ENCODE assay signal across 15 mouse cellular contexts in genomic region chr9:78121358-78121757, GRCm38 (mm10). TPM values are rescaled to one million over a fixed set of nuclear protein-coding genes. Genes with fewer than 3 reads are reported as not detected.
DNase-seq lines count a peak whose midpoint lies in the region; ATAC-seq and TF ChIP-seq lines count a peak whose summit lies in the region.
"Had no signal": no experiment of that assay in that cellular context is flagged by ENCODE, and none has a peak within 500 bp of the region (broad histone marks: within the 10 kb centered on the region; RNA-seq: fewer than 3 reads in every experiment).

No protein-coding gene starts in this region.

- H3K4me1 ChIP-seq in kidney, adult 2 months (ENCODE audit: control insufficient read depth, insufficient read depth, low read length), result peaks cover 5% of the 10 kb centered on the region
- H3K4me1 ChIP-seq in kidney, embryonic 15.5 days, result peaks cover 8% of the 10 kb centered on the region; the same call in 1 of the 2 replicates
- peaks cover 3 to 5% of the 10 kb centered on the region in 2 experiments; a peak in 3 of 4 replicates for H3K4me1 ChIP-seq in ES-E14 (ENCODE audit: control insufficient read depth in 2 of 2, insufficient read depth in 2 of 2, low read length in 2 of 2, poor library complexity in 1 of 2)
- peaks cover 13 to 39% of the 10 kb centered on the region in 2 experiments for H3K4me1 ChIP-seq in heart, embryonic 14.5 days (ENCODE audit: control insufficient read depth in 2 of 2, insufficient read depth in 2 of 2, low read length in 2 of 2)
- H3K4me1 ChIP-seq in lung, postnatal 0 days (ENCODE audit: insufficient read depth, low read depth, low read length), result peaks cover 4% of the 10 kb centered on the region; the same call in 1 of the 2 replicates
- H3K4me1 ChIP-seq in forebrain, embryonic 12.5 days, result peaks cover 9% of the 10 kb centered on the region
- peaks cover 7% of the 10 kb centered on the region; the same call in 1 of the 2 replicates for H3K4me1 ChIP-seq in cerebellum, adult 2 months (ENCODE audit: control insufficient read depth, insufficient read depth, low read length)
- H3K4me1 ChIP-seq: embryonic facial prominence, embryonic 12.5 days had no signal

- H3K4me2 ChIP-seq in kidney, embryonic 15.5 days, result no peak overlapping the region
- peak overlapping the region; percentile 6; the same call in 1 of the 2 replicates for H3K4me2 ChIP-seq in heart, embryonic 14.5 days (ENCODE audit: low read length)
- 0 out of 2 replicates have a peak overlapping the region, but pooled peaks have one; percentile 9 for H3K4me2 ChIP-seq in lung, postnatal 0 days (replicated peaks; ENCODE audit: low read depth, low read length)
- no peak overlapping the region for H3K4me2 ChIP-seq in forebrain, embryonic 12.5 days
- H3K4me2 ChIP-seq: embryonic facial prominence, embryonic 12.5 days; forebrain, embryonic 13.5 days; neural tube, embryonic 12.5 days had no signal

- H3K9ac ChIP-seq in kidney, embryonic 15.5 days, result no peak overlapping the region
- no peak overlapping the region for H3K9ac ChIP-seq in ES-E14 (ENCODE audit: insufficient read depth, low read depth, low read length, poor library complexity, severe bottlenecking)
- peak overlapping the region; percentile 5; the same call in 1 of the 2 replicates for H3K9ac ChIP-seq in heart, embryonic 14.5 days (ENCODE audit: low read length)
- H3K9ac ChIP-seq in lung, postnatal 0 days (replicated peaks; ENCODE audit: low read depth), result 0 out of 2 replicates have a peak overlapping the region, but pooled peaks have one; percentile 3
- no peak overlapping the region for H3K9ac ChIP-seq in forebrain, embryonic 12.5 days
- H3K9ac ChIP-seq: embryonic facial prominence, embryonic 12.5 days; forebrain, embryonic 13.5 days; neural tube, embryonic 12.5 days had no signal

- no peak for TF ChIP-seq POLR2A in kidney, adult 2 months (IDR thresholded peaks at IDR 0.05; ENCODE audit: low read depth, low read length)
- TF ChIP-seq POLR2A in cerebellum, adult 2 months (IDR thresholded peaks at IDR 0.05; ENCODE audit: borderline replicate concordance, insufficient read depth, low read length), result no peak

- H3K27me3 ChIP-seq in kidney, adult 2 months (replicated peaks; ENCODE audit: control insufficient read depth, insufficient read depth, low read length), result no peaks in the 10 kb centered on the region
- no peaks in the 10 kb centered on the region for H3K27me3 ChIP-seq in kidney, embryonic 15.5 days
- no peaks in the 10 kb centered on the region for H3K27me3 ChIP-seq in heart, embryonic 14.5 days (ENCODE audit: control insufficient read depth, insufficient read depth, low read length)
- no peaks in the 10 kb centered on the region for H3K27me3 ChIP-seq in lung, postnatal 0 days (replicated peaks; ENCODE audit: insufficient read depth, low read length)
- H3K27me3 ChIP-seq in forebrain, embryonic 12.5 days, result no peaks in the 10 kb centered on the region
- H3K27me3 ChIP-seq in cerebellum, adult 2 months (ENCODE audit: control insufficient read depth, insufficient read depth, low read length), result no peaks in the 10 kb centered on the region
- H3K27me3 ChIP-seq: embryonic facial prominence, embryonic 12.5 days; forebrain, embryonic 13.5 days; neural tube, embryonic 12.5 days had no signal

- peak; percentile 61 for DNase-seq in kidney, adult 2 months
- DNase-seq in ES-E14 (ENCODE audit: low read depth, low spot score), result peak; percentile 29
- peak; percentile 96 for DNase-seq in lung, postnatal 0 days (ENCODE audit: low spot score)
- no peak for DNase-seq in cerebellum, adult 11-12 months
- no peak for DNase-seq in cerebellum, adult 2 months
- DNase-seq: adrenal gland, postnatal 25 days; cerebellum, adult 9-10 months; gastrocnemius, postnatal 36 days; thymus, adult 2 months had no signal

- in situ Hi-C loops in ES-E14 (cut with MboI; ENCODE audit: low sequenced_read_pairs in 2 of 2, unreplicated experiment in 2 of 2), result no loop called here

- peak; percentile 98 for TF ChIP-seq EP300 in lung, postnatal 0 days (IDR thresholded peaks at IDR 0.05)

- WGBS in kidney, adult 2 months, result 57% methylated on average over 8 of the region's 8 CpGs
- 77% methylated on average over 8 of the region's 8 CpGs for WGBS in kidney, embryonic 15.5 days
- WGBS in heart, embryonic 14.5 days, result 56% methylated on average over 8 of the region's 8 CpGs
- WGBS in lung, postnatal 0 days, result 49% methylated on average over 8 of the region's 8 CpGs
- WGBS in forebrain, embryonic 12.5 days, result 90% methylated on average over 8 of the region's 8 CpGs
- 93% methylated on average over 8 of the region's 8 CpGs for WGBS in cerebellum, adult 2 months

- H3K9me3 ChIP-seq in kidney, embryonic 15.5 days (replicated peaks), result no peaks in the 10 kb centered on the region
- no peaks in the 10 kb centered on the region for H3K9me3 ChIP-seq in ES-E14 (ENCODE audit: control insufficient read depth, insufficient read depth, low read depth, low read length)
- H3K9me3 ChIP-seq in heart, embryonic 14.5 days (ENCODE audit: control insufficient read depth, low read length), result no peaks in the 10 kb centered on the region
- H3K9me3 ChIP-seq in lung, postnatal 0 days (ENCODE audit: low read length), result no peaks in the 10 kb centered on the region
- 0 out of 2 replicates have a peak, but pooled peaks cover 2% of the 10 kb centered on the region for H3K9me3 ChIP-seq in forebrain, embryonic 12.5 days
- H3K9me3 ChIP-seq: embryonic facial prominence, embryonic 12.5 days; forebrain, embryonic 13.5 days; neural tube, embryonic 12.5 days had no signal

- 0 out of 2 replicates have a peak overlapping the region, but pooled peaks have one; percentile 51 for H3K27ac ChIP-seq in kidney, adult 2 months (ENCODE audit: insufficient read depth, low read depth, low read length)
- H3K27ac ChIP-seq in kidney, embryonic 15.5 days, result no peak overlapping the region
- H3K27ac ChIP-seq in ES-E14 (ENCODE audit: insufficient read depth, low read depth, low read length, poor library complexity, severe bottlenecking), result no peak overlapping the region
- H3K27ac ChIP-seq in heart, embryonic 14.5 days (replicated peaks in 1 of 2; ENCODE audit: control insufficient read depth in 1 of 2, insufficient read depth in 1 of 2, low read depth in 2 of 2, low read length in 2 of 2), result peak overlapping the region; percentile 63 to 66
- peak overlapping the region; percentile 87 for H3K27ac ChIP-seq in lung, postnatal 0 days (ENCODE audit: low read length)
- H3K27ac ChIP-seq in forebrain, embryonic 12.5 days, result no peak overlapping the region
- no peak overlapping the region for H3K27ac ChIP-seq in cerebellum, adult 2 months (ENCODE audit: insufficient read depth, low read length)
- H3K27ac ChIP-seq: embryonic facial prominence, embryonic 12.5 days; forebrain, embryonic 13.5 days; neural tube, embryonic 12.5 days had no signal

- no peak for TF ChIP-seq CTCF in kidney, adult 2 months (conservative IDR thresholded peaks at IDR 0.05; ENCODE audit: insufficient read depth, insufficient read length, low read depth, low read length)
- no peak for TF ChIP-seq CTCF in lung, postnatal 0 days (IDR thresholded peaks at IDR 0.05)
- TF ChIP-seq CTCF in cerebellum, adult 2 months (IDR thresholded peaks at IDR 0.05; ENCODE audit: borderline replicate concordance, insufficient read depth, low read depth, low read length), result no peak

- ATAC-seq in kidney, embryonic 15.5 days (replicated peaks; ENCODE audit: low FRiP score), result no peak
- ATAC-seq in heart, embryonic 14.5 days (ENCODE audit: insufficient number of reproducible peaks, insufficient read depth, low FRiP score, low read depth), result no peak
- peak; percentile 86 for ATAC-seq in lung, postnatal 0 days
- no peak for ATAC-seq in forebrain, embryonic 12.5 days (ENCODE audit: low FRiP score)
- ATAC-seq: forebrain, embryonic 13.5 days had no signal

- no peaks in the 10 kb centered on the region for H3K36me3 ChIP-seq in kidney, adult 2 months (ENCODE audit: control insufficient read depth, insufficient read depth, low read length)
- H3K36me3 ChIP-seq in kidney, embryonic 15.5 days, result peaks cover 12% of the 10 kb centered on the region; the same call in 1 of the 2 replicates
- H3K36me3 ChIP-seq in ES-E14 (ENCODE audit: control insufficient read depth, insufficient read depth, low read length, poor library complexity, severe bottlenecking), result no peaks in the 10 kb centered on the region
- H3K36me3 ChIP-seq in heart, embryonic 14.5 days (ENCODE audit: control insufficient read depth, insufficient read depth, low read length), result no peaks in the 10 kb centered on the region
- H3K36me3 ChIP-seq in lung, postnatal 0 days (ENCODE audit: insufficient read depth, low read length), result no peaks in the 10 kb centered on the region
- peaks cover 10% of the 10 kb centered on the region for H3K36me3 ChIP-seq in forebrain, embryonic 12.5 days (replicated peaks)

- H3K4me3 ChIP-seq in kidney, adult 2 months (ENCODE audit: insufficient read depth, low read depth, low read length), result no peak overlapping the region
- H3K4me3 ChIP-seq in kidney, embryonic 15.5 days (replicated peaks), result no peak overlapping the region
- H3K4me3 ChIP-seq in ES-E14 (ENCODE audit: insufficient read depth in 1 of 2, low read depth in 1 of 2, low read length in 2 of 2, poor library complexity in 1 of 2, severe bottlenecking in 1 of 2), result peak overlapping the region in 1 of 2 experiments; percentile 17; a peak in 1 of 4 replicates
- H3K4me3 ChIP-seq in heart, embryonic 14.5 days (ENCODE audit: control insufficient read depth in 1 of 2, insufficient read depth in 1 of 2, low read depth in 1 of 2, low read length in 2 of 2), result no peak overlapping the region
- H3K4me3 ChIP-seq in lung, postnatal 0 days (ENCODE audit: low read depth, low read length), result no peak overlapping the region
- no peak overlapping the region for H3K4me3 ChIP-seq in forebrain, embryonic 12.5 days (replicated peaks)
- no peak overlapping the region for H3K4me3 ChIP-seq in cerebellum, adult 2 months (replicated peaks; ENCODE audit: insufficient read depth, low read depth, low read length)
- H3K4me3 ChIP-seq: embryonic facial prominence, embryonic 12.5 days; forebrain, embryonic 13.5 days; neural tube, embryonic 12.5 days had no signal

RNA-seq across cellular contexts. Expression of gene Ick, which starts 12.4 kb away (rescaled TPM):
- 8.2 and 8.9 TPM in 2 replicates for polyA plus RNA-seq in kidney, adult 2 months (2012; rRNA removed)
- 24.2 and 25.0 TPM in 2 replicates for polyA plus RNA-seq in kidney, embryonic 15.5 days (2015; fragmentation: Nextera tagmentation; extraction: Ambion mirVana)
- 5.3 and 5.4 TPM in 2 replicates for total RNA-seq in ES-E14 (2012; rRNA removed)
- 16.0 and 16.6 TPM in 2 replicates for polyA plus RNA-seq in heart, embryonic 14.5 days (2014; fragmentation: Nextera tagmentation; extraction: Ambion mirVana)
- polyA plus RNA-seq in lung, postnatal 0 days (2015; fragmentation: Nextera tagmentation; extraction: Ambion mirVana), result 19.3 and 23.0 TPM in 2 replicates
- 35.5 and 38.4 TPM in 2 replicates for polyA plus RNA-seq in forebrain, embryonic 12.5 days (2016; fragmentation: Nextera tagmentation; extraction: Ambion mirVana)
- 15.1 and 16.9 TPM in 2 replicates for polyA plus RNA-seq in cerebellum, adult 2 months (2012; rRNA removed)

RNA-seq across cellular contexts. Expression of gene Fbxo9, which starts 12.5 kb away (rescaled TPM):
- polyA plus RNA-seq in kidney, adult 2 months (2012; rRNA removed), result 93.3 and 100.0 TPM in 2 replicates
- polyA plus RNA-seq in kidney, embryonic 15.5 days (2015; fragmentation: Nextera tagmentation; extraction: Ambion mirVana), result 38.4 and 40.1 TPM in 2 replicates
- total RNA-seq in ES-E14 (2012; rRNA removed), result 19.2 and 28.7 TPM in 2 replicates
- polyA plus RNA-seq in heart, embryonic 14.5 days (2014; fragmentation: Nextera tagmentation; extraction: Ambion mirVana), result 49.8 and 51.3 TPM in 2 replicates
- polyA plus RNA-seq in lung, postnatal 0 days (2015; fragmentation: Nextera tagmentation; extraction: Ambion mirVana), result 55.1 and 59.9 TPM in 2 replicates
- 32.7 and 35.9 TPM in 2 replicates for polyA plus RNA-seq in forebrain, embryonic 12.5 days (2016; fragmentation: Nextera tagmentation; extraction: Ambion mirVana)
- 207 and 224 TPM in 2 replicates for polyA plus RNA-seq in cerebellum, adult 2 months (2012; rRNA removed)

Comparison
In these comparisons a context has a peak if more than half of its experiments do, and no peak if none do; other contexts are left out.
1. H3K27ac ChIP-seq: peak in kidney, adult 2 months (single experiment), heart, embryonic 14.5 days (2 of 2) and lung, postnatal 0 days (single experiment); none in kidney, embryonic 15.5 days (single experiment), ES-E14 (single experiment), forebrain, embryonic 12.5 days (single experiment) and cerebellum, adult 2 months (single experiment).
2. DNase-seq: peak in kidney, adult 2 months (single experiment), ES-E14 (single experiment) and lung, postnatal 0 days (single experiment); none in cerebellum, adult 11-12 months (single experiment) and cerebellum, adult 2 months (0 of 2).
3. H3K4me2 ChIP-seq: peak in heart, embryonic 14.5 days (single experiment) and lung, postnatal 0 days (single experiment); none in kidney, embryonic 15.5 days (single experiment) and forebrain, embryonic 12.5 days (single experiment).
4. H3K9ac ChIP-seq: peak in heart, embryonic 14.5 days (single experiment) and lung, postnatal 0 days (single experiment); none in kidney, embryonic 15.5 days (single experiment), ES-E14 (single experiment) and forebrain, embryonic 12.5 days (single experiment).